Mouse (Mus musculus): ENCODE measurements around the gene Sntb2. TPM values are rescaled to one million over a fixed set of nuclear protein-coding genes. Genes with fewer than 3 reads are reported as not detected.

Gene Sntb2
- total RNA-seq, 2 experiments from 2014 or later = 7.4 to 8.7 TPM

Other genes starting within 250 kb of the Sntb2 start
- gene Has3, start 65.5 kb upstream of the Sntb2 start, total RNA-seq (2021) = 1 to 10 TPM; 5.3 to 5.5 TPM
- gene Utp4, start 42.1 kb upstream of the Sntb2 start, total RNA-seq (2021) = 10 to 100 TPM; 27.5 to 31.6 TPM
- 100 to 1,000 TPM; 108 to 119 TPM for gene Vps4a, start 95.5 kb downstream of the Sntb2 start, total RNA-seq (2021)
- gene Pdf, start 112.9 kb downstream of the Sntb2 start, total RNA-seq (2021) = 10 to 100 TPM; 23.6 to 27.6 TPM
- 10 to 100 TPM; 24.9 to 27.8 TPM for gene Cog8, start 120.9 kb downstream of the Sntb2 start, total RNA-seq (2021)
- 10 to 100 TPM; 57.3 to 66.3 TPM for gene Nip7, start 121.1 kb downstream of the Sntb2 start, total RNA-seq (2021)
- gene Tmed6, start 129.9 kb downstream of the Sntb2 start, total RNA-seq (2021) = not detected
- gene Terf2, start 160.8 kb downstream of the Sntb2 start, total RNA-seq (2021) = 10 to 100 TPM; 36.0 to 36.6 TPM
- gene Cyb5b, start 214.9 kb downstream of the Sntb2 start, total RNA-seq (2021) = 100 to 1,000 TPM in 1 of 2 experiments, 10 to 100 TPM in 1; 97.0 to 102 TPM